Mouse (Mus musculus): ENCODE measurements at regions not wholly inside any gene's neighbourhood (a gene's known extent, or its start where the extent isn't known, plus 50 kb on each side); places are given as distances from the start of the nearest gene placed in this dataset.

GRCm38 (mm10) chr7:95954511-95954910 lies 216.5 kb upstream of the Tenm4 start:
- Histone ChIP-seq H3K9ac (ENCODE audit: low read depth, low read length) (no peak overlapping the region), H3K27ac (ENCODE audit: low read depth, low read length) (no peak overlapping the region), H3K36me3 (ENCODE audit: control insufficient read depth, insufficient read depth, low read length) (no peaks in the 10 kb centered on the region), H3K4me3 (ENCODE audit: low read length) (no peak overlapping the region), H3K4me2 (ENCODE audit: low read length) (no peak overlapping the region), H3K9me3 (ENCODE audit: control insufficient read depth, low read length) (no peaks in the 10 kb centered on the region), H3K4me1 (ENCODE audit: control insufficient read depth, insufficient read depth, low read depth, low read length) (no peaks in the 10 kb centered on the region), H3K27me3 (replicated peaks; ENCODE audit: control insufficient read depth, insufficient read depth, low read length) (no peaks in the 10 kb centered on the region)
- WGBS: 97% methylated on average over 2 of the region's 2 CpGs
- no peak for ATAC-seq

DNA sequence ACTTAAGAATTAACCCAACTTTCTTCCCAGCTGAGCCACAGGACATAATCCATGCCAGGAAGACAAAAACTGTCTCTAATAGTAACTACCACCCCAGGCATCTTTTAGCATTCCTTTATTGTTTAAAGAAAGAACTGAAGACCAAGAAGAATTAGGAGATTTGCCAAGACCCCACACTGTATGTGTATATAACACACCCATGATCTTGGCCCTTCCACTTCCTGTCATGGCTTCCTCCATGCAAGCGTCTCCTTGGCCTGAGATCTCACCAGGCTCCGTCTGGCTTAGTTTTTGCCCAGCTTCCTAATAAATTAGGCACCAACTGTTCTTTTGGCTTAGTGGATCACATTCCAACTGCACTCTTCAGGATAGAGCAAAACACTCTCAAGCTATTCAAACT lies 215.9 kb upstream of the Tenm4 start:
- Histone ChIP-seq H3K4me3 (ENCODE audit: low read length) (no peak overlapping the region), H3K36me3 (ENCODE audit: control insufficient read depth, insufficient read depth, low read length) (no peaks in the 10 kb centered on the region), H3K27ac (ENCODE audit: low read depth, low read length) (no peak overlapping the region), H3K9me3 (ENCODE audit: control insufficient read depth, low read length) (no peaks in the 10 kb centered on the region), H3K27me3 (replicated peaks; ENCODE audit: control insufficient read depth, insufficient read depth, low read length) (no peaks in the 10 kb centered on the region), H3K4me1 (ENCODE audit: control insufficient read depth, insufficient read depth, low read depth, low read length) (no peaks in the 10 kb centered on the region), H3K4me2 (ENCODE audit: low read length) (no peak overlapping the region), H3K9ac (ENCODE audit: low read depth, low read length) (no peak overlapping the region)
- no peak for ATAC-seq
- 80% methylated on average over 2 of the region's 2 CpGs for WGBS

GRCm38 (mm10) chr7:95959068-95959467 lies 212.0 kb upstream of the Tenm4 start:
- H3K27me3 ChIP-seq (replicated peaks; ENCODE audit: control insufficient read depth, insufficient read depth, low read length): no peaks in the 10 kb centered on the region
- ATAC-seq: 0 out of 2 replicates have a peak, but pooled peaks have one; percentile 14
- no peaks in the 10 kb centered on the region for H3K4me1 ChIP-seq (ENCODE audit: control insufficient read depth, insufficient read depth, low read depth, low read length)
- no peaks in the 10 kb centered on the region for H3K36me3 ChIP-seq (ENCODE audit: control insufficient read depth, insufficient read depth, low read length)
- no peak overlapping the region for H3K9ac ChIP-seq (ENCODE audit: low read depth, low read length)
- no peak overlapping the region for H3K4me2 ChIP-seq (ENCODE audit: low read length)
- 31% methylated on average over 4 of the region's 4 CpGs for WGBS
- H3K4me3 ChIP-seq (ENCODE audit: low read length): no peak overlapping the region
- H3K27ac ChIP-seq (ENCODE audit: low read depth, low read length): no peak overlapping the region
- no peaks in the 10 kb centered on the region for H3K9me3 ChIP-seq (ENCODE audit: control insufficient read depth, low read length)

GRCm38 (mm10) chr7:95971863-95972262 lies 199.2 kb upstream of the Tenm4 start:
- Histone ChIP-seq H3K27ac (ENCODE audit: low read depth, low read length) (no peak overlapping the region), H3K9me3 (ENCODE audit: control insufficient read depth, low read length) (no peaks in the 10 kb centered on the region), H3K4me3 (ENCODE audit: low read length) (no peak overlapping the region), H3K36me3 (ENCODE audit: control insufficient read depth, insufficient read depth, low read length) (no peaks in the 10 kb centered on the region), H3K27me3 (replicated peaks; ENCODE audit: control insufficient read depth, insufficient read depth, low read length) (no peaks in the 10 kb centered on the region), H3K9ac (ENCODE audit: low read depth, low read length) (no peak overlapping the region), H3K4me1 (ENCODE audit: control insufficient read depth, insufficient read depth, low read depth, low read length) (no peaks in the 10 kb centered on the region), H3K4me2 (ENCODE audit: low read length) (no peak overlapping the region)
- ATAC-seq: no peak
- WGBS: 84% methylated on average over 7 of the region's 7 CpGs

DNA sequence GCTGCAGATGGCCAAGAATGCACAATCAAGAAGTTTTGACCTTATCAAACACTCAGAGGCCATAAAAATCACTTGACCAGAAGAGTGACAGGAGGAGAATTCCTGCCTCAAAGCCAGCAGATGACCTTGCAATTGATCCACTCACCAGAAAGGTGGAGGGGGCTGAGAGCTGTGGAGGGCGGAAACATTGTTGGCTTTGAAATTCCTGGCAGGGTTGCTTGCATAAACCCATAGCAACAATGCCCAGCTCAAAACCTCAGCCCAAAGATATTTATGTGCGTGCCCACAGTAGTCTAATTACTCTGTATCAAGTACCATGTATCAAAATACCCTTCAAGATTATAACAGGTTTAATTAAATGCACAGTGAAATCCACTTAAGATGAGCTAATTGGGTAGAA lies 197.0 kb upstream of the Tenm4 start:
- no peaks in the 10 kb centered on the region for H3K9me3 ChIP-seq (ENCODE audit: control insufficient read depth, low read length)
- WGBS: 62% methylated on average over 2 of the region's 2 CpGs
- no peak for ATAC-seq
- no peaks in the 10 kb centered on the region for H3K4me1 ChIP-seq (ENCODE audit: control insufficient read depth, insufficient read depth, low read depth, low read length)
- H3K4me2 ChIP-seq (ENCODE audit: low read length): no peak overlapping the region
- H3K27me3 ChIP-seq (replicated peaks; ENCODE audit: control insufficient read depth, insufficient read depth, low read length): no peaks in the 10 kb centered on the region
- no peak overlapping the region for H3K4me3 ChIP-seq (ENCODE audit: low read length)
- H3K27ac ChIP-seq (ENCODE audit: low read depth, low read length): no peak overlapping the region
- no peak overlapping the region for H3K9ac ChIP-seq (ENCODE audit: low read depth, low read length)
- H3K36me3 ChIP-seq (ENCODE audit: control insufficient read depth, insufficient read depth, low read length): no peaks in the 10 kb centered on the region

GRCm38 (mm10) chr7:95991250-95992032 lies 179.6 kb upstream of the Tenm4 start:
- Histone ChIP-seq H3K9me3 (ENCODE audit: control insufficient read depth, low read length) (no peaks in the 10 kb centered on the region), H3K27me3 (replicated peaks; ENCODE audit: control insufficient read depth, insufficient read depth, low read length) (0 out of 2 replicates have a peak, but pooled peaks cover 2% of the 10 kb centered on the region), H3K27ac (ENCODE audit: low read depth, low read length) (no peak overlapping the region), H3K4me3 (ENCODE audit: low read length) (no peak overlapping the region), H3K4me1 (ENCODE audit: control insufficient read depth, insufficient read depth, low read depth, low read length) (no peaks in the 10 kb centered on the region; the same call in 1 of the 2 replicates), H3K9ac (ENCODE audit: low read depth, low read length) (no peak overlapping the region), H3K36me3 (ENCODE audit: control insufficient read depth, insufficient read depth, low read length) (no peaks in the 10 kb centered on the region), H3K4me2 (ENCODE audit: low read length) (no peak overlapping the region)
- WGBS: 24% methylated on average over 10 of the region's 10 CpGs
- ATAC-seq: peak; percentile 54

- H3K4me3 ChIP-seq (ENCODE audit: low read length): no peak overlapping the region
- no peak overlapping the region for H3K9ac ChIP-seq (ENCODE audit: low read depth, low read length)
- no peaks in the 10 kb centered on the region for H3K36me3 ChIP-seq (ENCODE audit: control insufficient read depth, insufficient read depth, low read length)
- H3K4me2 ChIP-seq (ENCODE audit: low read length): no peak overlapping the region
- 81% methylated on average over 3 of the region's 3 CpGs for WGBS
- H3K4me1 ChIP-seq (ENCODE audit: control insufficient read depth, insufficient read depth, low read depth, low read length): no peaks in the 10 kb centered on the region; the same call in 1 of the 2 replicates
- 0 out of 2 replicates have a peak, but pooled peaks cover 2% of the 10 kb centered on the region for H3K27me3 ChIP-seq (replicated peaks; ENCODE audit: control insufficient read depth, insufficient read depth, low read length)
- ATAC-seq: no peak
- no peak overlapping the region for H3K27ac ChIP-seq (ENCODE audit: low read depth, low read length)
- H3K9me3 ChIP-seq (ENCODE audit: control insufficient read depth, low read length): no peaks in the 10 kb centered on the region
These were observed 179.0 kb upstream of the Tenm4 start for GRCm38 (mm10) chr7:95992033-95992516.

- H3K4me2 ChIP-seq (ENCODE audit: low read length): no peak overlapping the region
- no peak overlapping the region for H3K4me3 ChIP-seq (ENCODE audit: low read length)
- 84% methylated on average over 3 of the region's 3 CpGs for WGBS
- no peak overlapping the region for H3K9ac ChIP-seq (ENCODE audit: low read depth, low read length)
- H3K27me3 ChIP-seq (replicated peaks; ENCODE audit: control insufficient read depth, insufficient read depth, low read length): 0 out of 2 replicates have a peak, but pooled peaks cover 2% of the 10 kb centered on the region
- no peak for ATAC-seq
- no peaks in the 10 kb centered on the region for H3K36me3 ChIP-seq (ENCODE audit: control insufficient read depth, insufficient read depth, low read length)
- H3K4me1 ChIP-seq (ENCODE audit: control insufficient read depth, insufficient read depth, low read depth, low read length): no peaks in the 10 kb centered on the region; the same call in 1 of the 2 replicates
- no peak overlapping the region for H3K27ac ChIP-seq (ENCODE audit: low read depth, low read length)
- no peaks in the 10 kb centered on the region for H3K9me3 ChIP-seq (ENCODE audit: control insufficient read depth, low read length)
These were observed 178.5 kb upstream of the Tenm4 start for GRCm38 (mm10) chr7:95992521-95992920.

- H3K27ac ChIP-seq (ENCODE audit: low read depth, low read length): no peak overlapping the region
- no peak for ATAC-seq
- H3K9ac ChIP-seq (ENCODE audit: low read depth, low read length): no peak overlapping the region
- H3K9me3 ChIP-seq (ENCODE audit: control insufficient read depth, low read length): no peaks in the 10 kb centered on the region
- H3K4me1 ChIP-seq (ENCODE audit: control insufficient read depth, insufficient read depth, low read depth, low read length): no peaks in the 10 kb centered on the region
- H3K36me3 ChIP-seq (ENCODE audit: control insufficient read depth, insufficient read depth, low read length): no peaks in the 10 kb centered on the region
- no peaks in the 10 kb centered on the region for H3K27me3 ChIP-seq (replicated peaks; ENCODE audit: control insufficient read depth, insufficient read depth, low read length)
- H3K4me3 ChIP-seq (ENCODE audit: low read length): no peak overlapping the region
- no peak overlapping the region for H3K4me2 ChIP-seq (ENCODE audit: low read length)
- 64% methylated on average over 3 of the region's 3 CpGs for WGBS
These were observed 173.9 kb upstream of the Tenm4 start for GRCm38 (mm10) chr7:95997190-95997589.
